ENCODE assay signal across 9 mouse cellular contexts in the genomic region with DNA sequence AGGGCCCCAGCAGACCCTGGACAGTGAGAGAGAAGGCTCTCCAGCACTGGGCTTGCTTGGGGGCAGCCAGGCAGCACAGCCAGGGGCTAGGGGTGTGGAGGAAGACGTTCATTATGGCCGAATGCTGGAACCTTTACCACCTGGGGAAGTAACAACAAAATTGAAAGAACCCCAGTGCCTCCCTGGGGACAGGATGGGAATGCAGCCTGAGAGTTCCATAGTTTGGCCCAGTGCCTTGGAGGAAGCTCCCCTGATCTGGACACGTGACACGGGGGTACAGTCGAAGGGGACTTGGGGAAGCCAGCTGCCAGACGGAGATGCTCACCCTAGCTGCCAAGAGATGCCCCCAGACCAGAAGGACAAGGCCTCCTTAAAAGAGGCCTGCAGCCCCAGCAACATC. TPM values are rescaled to one million over a fixed set of nuclear protein-coding genes. Genes with fewer than 3 reads are reported as not detected.
A peak's percentile ranks its signal among the peaks of the same experiment; 100 is the strongest.
DNase-seq lines count a peak whose midpoint lies in the region; ATAC-seq and TF ChIP-seq lines count a peak whose summit lies in the region.
"Had no signal": no experiment of that assay in that cellular context is flagged by ENCODE, and none has a peak within 500 bp of the region (broad histone marks: within the 10 kb centered on the region; RNA-seq: fewer than 3 reads in every experiment).

No protein-coding gene starts in this region.

- no peak overlapping the region for H3K27ac ChIP-seq in embryonic facial prominence, embryonic 13.5 days
- H3K27ac ChIP-seq in hindbrain, embryonic 12.5 days = no peak overlapping the region
- no peak overlapping the region for H3K27ac ChIP-seq in liver, embryonic 14.5 days

- peaks cover 12% of the 10 kb centered on the region for H3K27me3 ChIP-seq in embryonic facial prominence, embryonic 13.5 days
- H3K27me3 ChIP-seq in hindbrain, embryonic 12.5 days = peaks cover 33% of the 10 kb centered on the region
- peaks cover 37% of the 10 kb centered on the region for H3K27me3 ChIP-seq in liver, embryonic 14.5 days (ENCODE audit: control insufficient read depth, insufficient read depth, low read length)

- TF ChIP-seq CTCF in liver, embryonic 14.5 days (IDR thresholded peaks at IDR 0.05; ENCODE audit: low read depth) = no peak

- H3K4me3 ChIP-seq in embryonic facial prominence, embryonic 13.5 days = peak overlapping the region; percentile 66
- H3K4me3 ChIP-seq in hindbrain, embryonic 12.5 days = peak overlapping the region; percentile 56; the same call in 1 of the 2 replicates
- H3K4me3 ChIP-seq in liver, embryonic 14.5 days (ENCODE audit: insufficient read depth in 1 of 2, low read depth in 2 of 2, low read length in 2 of 2) = no peak overlapping the region
- H3K4me3 ChIP-seq: myocyte had no signal

- peak; percentile 67 to 78 for DNase-seq in heart, adult 18-20 months
- no peak for DNase-seq in heart, postnatal 25 days (ENCODE audit: low spot score)
- DNase-seq in liver, embryonic 14.5 days (ENCODE audit: low read depth in 3 of 3, low spot score in 3 of 3) = no peak
- DNase-seq in left cerebral cortex, adult 9 months (ENCODE audit: low spot score in 2 of 2) = no peak
- DNase-seq in gastrocnemius, adult 8-10 months (ENCODE audit: low spot score in 2 of 2) = no peak

- H3K4me1 ChIP-seq in embryonic facial prominence, embryonic 13.5 days = peaks cover 68% of the 10 kb centered on the region
- peaks cover 51% of the 10 kb centered on the region for H3K4me1 ChIP-seq in hindbrain, embryonic 12.5 days
- peaks cover 0 to 16% of the 10 kb centered on the region in 2 experiments for H3K4me1 ChIP-seq in liver, embryonic 14.5 days (replicated peaks; ENCODE audit: control insufficient read depth in 2 of 2, insufficient read depth in 2 of 2, low read length in 1 of 2)

- peak overlapping the region; percentile 99 for H3K4me2 ChIP-seq in embryonic facial prominence, embryonic 13.5 days
- H3K4me2 ChIP-seq in hindbrain, embryonic 12.5 days (replicated peaks) = peak overlapping the region; percentile 99
- peak overlapping the region; percentile 6; the same call in 1 of the 2 replicates for H3K4me2 ChIP-seq in liver, embryonic 14.5 days (ENCODE audit: low read depth)

- TF ChIP-seq EP300 in liver, embryonic 14.5 days (IDR thresholded peaks at IDR 0.05; ENCODE audit: low read depth) = no peak

- no peak for ATAC-seq in embryonic facial prominence, embryonic 13.5 days (ENCODE audit: insufficient number of reproducible peaks, insufficient read depth, low FRiP score, low TSS enrichment, low read depth)
- ATAC-seq in hindbrain, embryonic 12.5 days (ENCODE audit: low FRiP score) = no peak
- no peak for ATAC-seq in liver, embryonic 14.5 days (ENCODE audit: insufficient read depth)
- no peak for ATAC-seq in activated CD4-positive, CD25-positive, alpha-beta regulatory T cell, adult 4 months

- 46% methylated on average over 6 of the region's 6 CpGs for WGBS in embryonic facial prominence, embryonic 13.5 days
- 22% methylated on average over 6 of the region's 6 CpGs for WGBS in hindbrain, embryonic 12.5 days
- 60% methylated on average over 6 of the region's 6 CpGs for WGBS in liver, embryonic 14.5 days (ENCODE audit: insufficient replicate concordance)

- H3K9me3 ChIP-seq in embryonic facial prominence, embryonic 13.5 days = no peaks in the 10 kb centered on the region
- no peaks in the 10 kb centered on the region for H3K9me3 ChIP-seq in hindbrain, embryonic 12.5 days (replicated peaks)
- H3K9me3 ChIP-seq in liver, embryonic 14.5 days (ENCODE audit: control insufficient read depth, low read length) = no peaks in the 10 kb centered on the region

- intact Hi-C loops in heart, postnatal 25 days (cut with DNase I) = loop anchor here (2.0 to 5.0 kb wide), 4 partner anchors 29 to 89 kb away; no protein-coding TSS in a partner anchor

- H3K36me3 ChIP-seq in embryonic facial prominence, embryonic 13.5 days = peaks cover 31% of the 10 kb centered on the region
- no peaks in the 10 kb centered on the region for H3K36me3 ChIP-seq in hindbrain, embryonic 12.5 days
- no peaks in the 10 kb centered on the region for H3K36me3 ChIP-seq in liver, embryonic 14.5 days (replicated peaks; ENCODE audit: control insufficient read depth, insufficient read depth, low read depth)

- H3K9ac ChIP-seq in embryonic facial prominence, embryonic 13.5 days = peak overlapping the region; percentile 88
- peak overlapping the region; percentile 35 for H3K9ac ChIP-seq in hindbrain, embryonic 12.5 days
- no peak overlapping the region for H3K9ac ChIP-seq in liver, embryonic 14.5 days (replicated peaks)

RNA-seq across cellular contexts. Expression of a gene that starts 3.3 kb away (rescaled TPM):
- 10 to 100 TPM; 36.7 to 51.5 TPM for total RNA-seq in heart, adult 18-20 months (2021)
- 10 to 100 TPM; 56.1 to 63.6 TPM for total RNA-seq in heart, postnatal 25 days (2021)
- polyA plus RNA-seq in embryonic facial prominence, embryonic 13.5 days (2015; fragmentation: Nextera tagmentation; extraction: Ambion mirVana) = 11.2 and 12.2 TPM in 2 replicates
- polyA plus RNA-seq in hindbrain, embryonic 12.5 days (2016; fragmentation: Nextera tagmentation; extraction: Ambion mirVana) = 7.7 and 8.3 TPM in 2 replicates
- 1.1 and 1.3 TPM in 2 replicates for polyA plus RNA-seq in liver, embryonic 14.5 days (2012; rRNA removed)
- 0.52 and 0.88 TPM in 2 replicates for polyA plus RNA-seq in liver, embryonic 14.5 days (2014; fragmentation: Nextera tagmentation; extraction: Ambion mirVana)
- polyA plus RNA-seq in activated CD4-positive, CD25-positive, alpha-beta regulatory T cell, adult 4 months (2017; shearing (Covaris generic)) = 10 to 100 TPM; 29.8 to 38.2 TPM
- 10 to 100 TPM; 11.9 to 15.9 (median 13.6) TPM for total RNA-seq in gastrocnemius, adult 8-10 months (2022)

Comparison
In these comparisons a context has a peak if more than half of its experiments do, and no peak if none do; other contexts are left out.
1. DNase-seq: peak in heart, adult 18-20 months (2 of 2); none in heart, postnatal 25 days (single experiment), liver, embryonic 14.5 days (0 of 3), left cerebral cortex, adult 9 months (0 of 2) and gastrocnemius, adult 8-10 months (0 of 2).
2. H3K4me2 ChIP-seq: peak in every context shown above with its lines; median percentile 99 in embryonic facial prominence, embryonic 13.5 days; 99 in hindbrain, embryonic 12.5 days; 6 in liver, embryonic 14.5 days.
3. H3K4me3 ChIP-seq: peak in embryonic facial prominence, embryonic 13.5 days (single experiment) and hindbrain, embryonic 12.5 days (single experiment); none in liver, embryonic 14.5 days (0 of 2).